In genomic region chr1:58672116-58672515, GRCm38 (mm10) we compare ENCODE assay signal across 26 mouse cellular contexts. TPM values are rescaled to one million over a fixed set of nuclear protein-coding genes. Genes with fewer than 3 reads are reported as not detected.
DNase-seq lines count a peak whose midpoint lies in the region; ATAC-seq and TF ChIP-seq lines count a peak whose summit lies in the region.
"Had no signal": no experiment of that assay in that cellular context is flagged by ENCODE, and none has a peak within 500 bp of the region (broad histone marks: within the 10 kb centered on the region; RNA-seq: fewer than 3 reads in every experiment).

No protein-coding gene starts in this region.

- no peak overlapping the region for H3K4me2 ChIP-seq in hindbrain, embryonic 12.5 days (replicated peaks)
- no peak overlapping the region for H3K4me2 ChIP-seq in hindbrain, postnatal 0 days (ENCODE audit: low read depth, low read length)

- no peak for ATAC-seq in hindbrain, embryonic 12.5 days (ENCODE audit: low FRiP score)
- ATAC-seq in hindbrain, postnatal 0 days, result no peak
- ATAC-seq: activated CD4-positive, CD25-positive, alpha-beta regulatory T cell, adult 4 months; CD4-positive, CD25-positive, alpha-beta regulatory T cell, adult 4 months; Patski had no signal

- no peak for TF ChIP-seq CTCF in hindbrain, postnatal 0 days (IDR thresholded peaks at IDR 0.05; ENCODE audit: low read depth)

- no peaks in the 10 kb centered on the region for H3K9me3 ChIP-seq in heart, embryonic 10.5 days
- H3K9me3 ChIP-seq in hindbrain, embryonic 12.5 days (replicated peaks), result no peaks in the 10 kb centered on the region
- H3K9me3 ChIP-seq in hindbrain, postnatal 0 days (ENCODE audit: low read length), result no peaks in the 10 kb centered on the region
- H3K9me3 ChIP-seq: G1E had no signal

- DNase-seq in ES-CJ7 (ENCODE audit: low read depth, low spot score), result peak; percentile 47
- peak; percentile 72 for DNase-seq in R1 (ENCODE audit: low read depth, low spot score)
- peak; percentile 78 for DNase-seq in ZHBTc4 (ENCODE audit: low read depth, low spot score)
- DNase-seq in heart, embryonic 10.5 days (ENCODE audit: low spot score), result no peak
- DNase-seq in hindbrain, postnatal 0 days (ENCODE audit: low spot score), result no peak
- DNase-seq: adrenal gland, adult 2 months; adrenal gland, adult 8-10 months; adrenal gland, postnatal 10 days; adrenal gland, postnatal 14 days; adrenal gland, postnatal 25 days; adrenal gland, postnatal 36 days; B cell, adult 2 months; cerebellum, adult 11 months; cerebellum, adult 11-12 months; cerebellum, adult 18-20 months; cerebellum, adult 2 months; cerebellum, adult 8-10 months; cerebellum, adult 9-10 months had no signal

- no peaks in the 10 kb centered on the region for H3K27me3 ChIP-seq in heart, embryonic 10.5 days (ENCODE audit: insufficient read depth, poor library complexity, severe bottlenecking)
- H3K27me3 ChIP-seq in hindbrain, embryonic 12.5 days, result no peaks in the 10 kb centered on the region
- H3K27me3 ChIP-seq in hindbrain, postnatal 0 days (ENCODE audit: insufficient read depth, low read length), result no peaks in the 10 kb centered on the region
- H3K27me3 ChIP-seq: CH12.LX, Patski had no signal

- WGBS in heart, embryonic 10.5 days, result 81% methylated on average over 2 of the region's 2 CpGs
- 92% methylated on average over 2 of the region's 2 CpGs for WGBS in hindbrain, embryonic 12.5 days
- WGBS in hindbrain, postnatal 0 days, result 86% methylated on average over 2 of the region's 2 CpGs

- H3K9ac ChIP-seq in hindbrain, embryonic 12.5 days, result no peak overlapping the region
- no peak overlapping the region for H3K9ac ChIP-seq in hindbrain, postnatal 0 days (replicated peaks; ENCODE audit: low read length)

- H3K36me3 ChIP-seq in heart, embryonic 10.5 days, result no peaks in the 10 kb centered on the region
- H3K36me3 ChIP-seq in hindbrain, embryonic 12.5 days, result no peaks in the 10 kb centered on the region
- H3K36me3 ChIP-seq in hindbrain, postnatal 0 days (ENCODE audit: insufficient read depth, low read length), result no peaks in the 10 kb centered on the region
- H3K36me3 ChIP-seq: G1E had no signal

- H3K4me3 ChIP-seq in heart, embryonic 10.5 days, result no peak overlapping the region
- H3K4me3 ChIP-seq in hindbrain, embryonic 12.5 days, result no peak overlapping the region
- no peak overlapping the region for H3K4me3 ChIP-seq in hindbrain, postnatal 0 days (ENCODE audit: low read length)

- H3K27ac ChIP-seq in heart, embryonic 10.5 days, result no peak overlapping the region
- no peak overlapping the region for H3K27ac ChIP-seq in hindbrain, embryonic 12.5 days
- H3K27ac ChIP-seq in hindbrain, postnatal 0 days, result no peak overlapping the region

- no peaks in the 10 kb centered on the region for H3K4me1 ChIP-seq in heart, embryonic 10.5 days
- no peaks in the 10 kb centered on the region for H3K4me1 ChIP-seq in hindbrain, embryonic 12.5 days
- no peaks in the 10 kb centered on the region for H3K4me1 ChIP-seq in hindbrain, postnatal 0 days (ENCODE audit: insufficient read depth, low read length)

RNA-seq across cellular contexts. Expression of gene Als2cr12, which starts 23.7 kb away (rescaled TPM):
- not detected in 2 replicates for polyA plus RNA-seq in heart, embryonic 10.5 days (2016; fragmentation: Nextera tagmentation; extraction: Ambion mirVana)
- 0.13 TPM in 1 of 2 replicates, not detected in the other for polyA plus RNA-seq in hindbrain, embryonic 12.5 days (2016; fragmentation: Nextera tagmentation; extraction: Ambion mirVana)
- total RNA-seq in hindbrain, postnatal 0 days (2014; rRNA removed), result not detected in 2 replicates
- polyA plus RNA-seq in hindbrain, postnatal 0 days (2015; fragmentation: Nextera tagmentation; extraction: Ambion mirVana), result 0.08 TPM in 1 of 2 replicates, not detected in the other
- total RNA-seq: CH12.LX, MEL had no signal
- polyA plus RNA-seq: activated CD4-positive, CD25-positive, alpha-beta regulatory T cell, adult 4 months; adrenal gland, adult 2 months; brain, embryonic 14.5 days; cerebellum, adult 2 months; G1E had no signal

RNA-seq across cellular contexts. Expression of gene Cflar, which starts 39.2 kb away (rescaled TPM):
- polyA plus RNA-seq in heart, embryonic 10.5 days (2016; fragmentation: Nextera tagmentation; extraction: Ambion mirVana), result 31.5 and 31.6 TPM in 2 replicates
- 22.6 and 23.5 TPM in 2 replicates for polyA plus RNA-seq in hindbrain, embryonic 12.5 days (2016; fragmentation: Nextera tagmentation; extraction: Ambion mirVana)
- total RNA-seq in hindbrain, postnatal 0 days (2014; rRNA removed), result 17.6 and 24.4 TPM in 2 replicates
- polyA plus RNA-seq in hindbrain, postnatal 0 days (2015; fragmentation: Nextera tagmentation; extraction: Ambion mirVana), result 22.4 and 22.5 TPM in 2 replicates

Comparison
In these comparisons a context has a peak if more than half of its experiments do, and no peak if none do; other contexts are left out.
1. DNase-seq: peak in ES-CJ7 (single experiment), R1 (single experiment) and ZHBTc4 (single experiment); none in heart, embryonic 10.5 days (single experiment) and hindbrain, postnatal 0 days (single experiment).